Mouse (Mus musculus): ENCODE measurements around the gene Sephs2.

Sephs2 gene

GRCm38 (mm10) chr7:127232622-127233367, 41.1 kb downstream of the Sephs2 start, which contains the start of the genes Zfp553 and Sept1:
Zfp553 (plus strand) TSS chr7:127233061.
Sept1 (minus strand) TSS chr7:127233130.
- peak; percentile 96 for DNase-seq

GRCm38 (mm10) chr7:127231826-127232621, 41.8 kb downstream of the Sephs2 start:
- no peak for DNase-seq

- no peak for DNase-seq
These were observed 42.5 kb downstream of the Sephs2 start for GRCm38 (mm10) chr7:127231376-127231775.

- peak; percentile 86 for DNase-seq
These were observed 45.1 kb downstream of the Sephs2 start for GRCm38 (mm10) chr7:127228615-127229303.

DNA sequence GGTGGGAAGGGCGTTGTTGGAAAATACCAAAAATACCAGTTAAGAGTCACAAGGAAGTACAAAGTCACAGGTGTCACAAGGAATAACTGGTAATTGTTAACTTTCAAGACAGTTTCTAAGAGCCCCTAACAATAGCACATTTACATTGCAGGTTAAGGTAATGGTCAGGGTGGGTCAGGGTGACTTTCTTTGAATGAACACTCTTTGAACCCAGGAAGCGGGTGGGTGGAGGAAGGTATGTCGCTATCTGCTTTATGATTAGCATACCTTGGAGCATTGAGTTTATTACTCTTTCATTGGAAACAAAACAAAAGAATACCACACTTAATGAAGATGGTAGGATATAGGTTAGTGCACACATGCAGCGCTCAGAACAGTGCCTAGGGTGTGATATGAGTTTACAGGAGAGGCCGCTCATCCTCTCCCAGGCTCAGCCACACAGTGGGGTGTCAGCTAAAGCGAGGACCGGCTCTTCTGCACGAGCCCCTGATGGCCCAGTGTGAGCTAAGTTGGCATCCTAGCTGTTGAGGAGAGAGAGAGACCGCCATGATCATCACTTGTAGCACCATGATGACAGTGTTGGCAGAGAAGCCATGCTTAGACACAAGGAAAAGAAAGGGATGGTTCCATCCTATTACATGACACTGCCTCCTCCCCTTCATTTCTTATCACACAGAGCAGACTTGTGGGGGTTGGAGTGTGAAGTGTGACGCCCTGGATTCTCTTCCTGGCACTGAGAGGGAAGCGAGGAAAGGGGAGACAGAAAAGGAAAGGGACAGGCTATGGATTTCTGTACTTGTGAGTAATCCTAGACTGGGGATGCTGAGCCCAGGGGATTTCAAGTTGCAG, 48.5 kb downstream of the Sephs2 start:
- DNase-seq = no peak

- DNase-seq = no peak
These were observed 49.2 kb downstream of the Sephs2 start for GRCm38 (mm10) chr7:127224616-127225015.

- no peak for DNase-seq
These were observed 50.1 kb downstream of the Sephs2 start for GRCm38 (mm10) chr7:127223515-127224478.

DNA sequence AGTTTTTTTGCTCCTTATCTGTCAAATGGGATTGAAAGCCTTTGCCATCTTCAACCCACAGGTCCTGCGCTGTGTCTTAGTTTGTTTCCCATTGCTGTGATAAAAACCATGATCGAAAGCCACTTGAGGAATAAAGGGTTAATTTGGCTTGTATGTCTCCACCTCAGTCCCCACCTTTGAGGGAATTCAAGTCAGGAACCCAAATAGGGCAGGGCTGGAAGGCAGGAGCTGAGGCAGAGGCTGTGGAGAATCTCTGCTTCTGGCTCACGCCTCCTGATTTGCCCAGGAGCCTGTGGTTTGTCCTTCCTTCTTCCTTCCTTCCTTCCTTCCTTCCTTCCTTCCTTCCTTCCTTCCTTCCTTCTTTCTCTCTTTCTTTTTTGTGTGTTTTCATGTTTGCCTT, 50.7 kb downstream of the Sephs2 start:
- DNase-seq = no peak

Measured in retina, postnatal 1 day (tissue).